Comparison of ENCODE assay signal across 26 mouse cellular contexts in the genomic region with DNA sequence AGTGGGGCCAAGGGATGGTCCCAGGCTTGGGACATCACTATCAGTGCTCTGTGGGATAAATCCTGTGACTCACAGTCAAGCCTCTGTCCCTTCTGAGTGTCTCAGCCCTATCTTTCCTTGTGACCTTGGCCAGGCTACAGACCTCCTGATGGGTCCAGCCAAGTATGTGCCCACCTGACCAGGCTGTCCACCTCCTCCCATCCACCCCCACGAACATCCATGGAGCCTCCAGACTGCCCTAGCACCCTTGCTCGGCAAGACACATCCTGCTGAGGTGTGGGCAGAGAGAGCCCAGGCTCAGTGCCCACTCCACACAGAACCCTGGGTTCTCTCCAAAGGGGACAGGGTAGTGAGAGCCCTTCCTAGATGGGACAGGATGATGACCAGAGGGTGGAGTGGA.
A peak's percentile ranks its signal among the peaks of the same experiment; 100 is the strongest.
DNase-seq lines count a peak whose midpoint lies in the region; ATAC-seq and TF ChIP-seq lines count a peak whose summit lies in the region.
"Had no signal": no experiment of that assay in that cellular context is flagged by ENCODE, and none has a peak within 500 bp of the region (broad histone marks: within the 10 kb centered on the region; RNA-seq: fewer than 3 reads in every experiment).

No protein-coding gene starts in this region.

- H3K27me3 ChIP-seq in cerebellum, adult 2 months (ENCODE audit: control insufficient read depth, insufficient read depth, low read length), result no peaks in the 10 kb centered on the region
- H3K27me3 ChIP-seq: liver, embryonic 15.5 days; midbrain, embryonic 15.5 days; neural tube, embryonic 12.5 days had no signal

- DNase-seq in cerebellum, adult 2 months, result peak; percentile 42 to 47
- DNase-seq in gastrocnemius, adult 2 months, result no peak
- DNase-seq in gastrocnemius, postnatal 14 days, result no peak
- DNase-seq in left cerebral cortex, adult 2 months (ENCODE audit: extremely low spot score in 1 of 2, low spot score in 2 of 2), result no peak
- DNase-seq in left cerebral cortex, adult 11 months (ENCODE audit: low spot score), result no peak
- no peak for DNase-seq in natural killer cell, adult 2 months (ENCODE audit: low spot score in 2 of 2)
- DNase-seq: adrenal gland, postnatal 10 days; cerebellum, adult 8-10 months; gastrocnemius, postnatal 10 days; heart, postnatal 36 days; kidney, postnatal 36 days; layer of hippocampus, postnatal 36 days; lung, embryonic 14.5 days; lung, postnatal 14 days; right cerebral cortex, adult 18-20 months; right cerebral cortex, postnatal 4 days had no signal

- peak overlapping the region; percentile 35; the same call in 1 of the 2 replicates for H3K27ac ChIP-seq in cerebellum, adult 2 months (ENCODE audit: insufficient read depth, low read length)
- H3K27ac ChIP-seq in gastrocnemius, adult 2 months, result peak overlapping the region; percentile 35
- peak overlapping the region; percentile 89 for H3K27ac ChIP-seq in left cerebral cortex, adult 2 months
- H3K27ac ChIP-seq: heart, embryonic 10.5 days; hindbrain, embryonic 14.5 days; limb, embryonic 12.5 days; liver, embryonic 15.5 days; midbrain, embryonic 15.5 days; neural tube, embryonic 12.5 days had no signal

- 11% methylated on average over 2 of the region's 2 CpGs for WGBS in cerebellum, adult 2 months

- no peak for ATAC-seq in cerebellum, adult (ENCODE audit: insufficient number of reproducible peaks, low FRiP score, low TSS enrichment)
- ATAC-seq: forebrain, embryonic 14.5 days; intestine, postnatal 0 days; midbrain, embryonic 15.5 days; Patski had no signal

- no peak for TF ChIP-seq POLR2A in cerebellum, adult 2 months (IDR thresholded peaks at IDR 0.05; ENCODE audit: borderline replicate concordance, insufficient read depth, low read length)

- no peak for TF ChIP-seq CTCF in cerebellum, adult 2 months (IDR thresholded peaks at IDR 0.05; ENCODE audit: borderline replicate concordance, insufficient read depth, low read depth, low read length)
- TF ChIP-seq CTCF in gastrocnemius, adult 2 months (IDR thresholded peaks at IDR 0.05), result no peak
- TF ChIP-seq CTCF in left cerebral cortex, adult 2 months (IDR thresholded peaks at IDR 0.05), result no peak

- H3K4me1 ChIP-seq in cerebellum, adult 2 months (ENCODE audit: control insufficient read depth, insufficient read depth, low read length), result peaks cover 34% of the 10 kb centered on the region
- H3K4me1 ChIP-seq: liver, embryonic 15.5 days had no signal

- H3K4me3 ChIP-seq in cerebellum, adult 2 months (replicated peaks; ENCODE audit: insufficient read depth, low read depth, low read length), result no peak overlapping the region
- H3K4me3 ChIP-seq in gastrocnemius, adult 2 months, result no peak overlapping the region
- H3K4me3 ChIP-seq in left cerebral cortex, adult 2 months, result no peak overlapping the region
- H3K4me3 ChIP-seq: heart, embryonic 10.5 days; limb, embryonic 12.5 days; liver, embryonic 15.5 days; midbrain, embryonic 15.5 days; neural tube, embryonic 12.5 days had no signal

- intact Hi-C loops in gastrocnemius, adult 2 months (cut with DNase I), result loop anchor here (2.0 kb wide), 1 partner anchor 18 kb away; no protein-coding TSS in a partner anchor
- intact Hi-C loops in gastrocnemius, postnatal 14 days (cut with DNase I; ENCODE audit: low total_unique reads), result no loop called here
- intact Hi-C loops in left cerebral cortex, adult 2 months (cut with DNase I), result no loop called here

Comparison
In these comparisons a context has a peak if more than half of its experiments do, and no peak if none do; other contexts are left out.
1. DNase-seq: peak in cerebellum, adult 2 months (2 of 2); none in gastrocnemius, adult 2 months (single experiment), gastrocnemius, postnatal 14 days (single experiment), left cerebral cortex, adult 2 months (0 of 2), left cerebral cortex, adult 11 months (single experiment) and natural killer cell, adult 2 months (0 of 2).
2. H3K27ac ChIP-seq: peak in every context shown above with its lines; median percentile 89 in left cerebral cortex, adult 2 months; 35 in cerebellum, adult 2 months; 35 in gastrocnemius, adult 2 months.